Mouse (Mus musculus): ENCODE results near the gene Isca1. TPM values are rescaled to one million over a fixed set of nuclear protein-coding genes. Genes with fewer than 3 reads are reported as not detected.
A peak's percentile ranks its signal among the peaks of the same experiment; 100 is the strongest.

The Isca1 gene
- polyA plus RNA-seq, 1 experiment, result 80.3 TPM

- peaks cover 7% of the 10 kb centered on the region for H3K36me3 ChIP-seq (ENCODE audit: control insufficient read depth, insufficient read depth, low read length)
- DNase-seq, result no peak
- TF ChIP-seq POLR2A (IDR thresholded peaks at IDR 0.05; ENCODE audit: control insufficient read depth, extremely low read depth, insufficient read depth, low read length, poor library complexity) (no peak), CTCF (IDR thresholded peaks at IDR 0.05; ENCODE audit: borderline replicate concordance, control insufficient read depth, extremely low read depth, insufficient read depth, low read length, poor library complexity) (no peak)
- no peak overlapping the region for H3K27ac ChIP-seq (ENCODE audit: control insufficient read depth, insufficient read depth, low read length)
- WGBS, result 95% methylated on average over 7 of the region's 7 CpGs
- H3K4me3 ChIP-seq (ENCODE audit: control insufficient read depth, insufficient read depth, low read length), result no peak overlapping the region
- H3K27me3 ChIP-seq (ENCODE audit: control insufficient read depth, insufficient read depth, low read length), result no peaks in the 10 kb centered on the region
- H3K4me1 ChIP-seq (replicated peaks; ENCODE audit: control insufficient read depth, insufficient read depth, low read length), result no peaks in the 10 kb centered on the region
Measured at GRCm38 (mm10) chr13:59762791-59763190, 6.8 kb downstream of the Isca1 start.

GRCm38 (mm10) chr13:59756906-59757305, 12.7 kb downstream of the Isca1 start:
- 95% methylated on average over 7 of the region's 7 CpGs for WGBS
- Histone ChIP-seq H3K36me3 (ENCODE audit: control insufficient read depth, insufficient read depth, low read length) (peaks cover 15% of the 10 kb centered on the region), H3K4me3 (ENCODE audit: control insufficient read depth, insufficient read depth, low read length) (no peak overlapping the region), H3K27me3 (ENCODE audit: control insufficient read depth, insufficient read depth, low read length) (no peaks in the 10 kb centered on the region), H3K4me1 (replicated peaks; ENCODE audit: control insufficient read depth, insufficient read depth, low read length) (no peaks in the 10 kb centered on the region), H3K27ac (ENCODE audit: control insufficient read depth, insufficient read depth, low read length) (no peak overlapping the region)
- no peak for DNase-seq
- TF ChIP-seq POLR2A (IDR thresholded peaks at IDR 0.05; ENCODE audit: control insufficient read depth, extremely low read depth, insufficient read depth, low read length, poor library complexity), result no peak
- no peak for TF ChIP-seq CTCF (IDR thresholded peaks at IDR 0.05; ENCODE audit: borderline replicate concordance, control insufficient read depth, extremely low read depth, insufficient read depth, low read length, poor library complexity)

GRCm38 (mm10) chr13:59750310-59750709, 19.3 kb downstream of the Isca1 start:
- TF ChIP-seq POLR2A (IDR thresholded peaks at IDR 0.05; ENCODE audit: control insufficient read depth, extremely low read depth, insufficient read depth, low read length, poor library complexity), result no peak
- no peak overlapping the region for H3K27ac ChIP-seq (ENCODE audit: control insufficient read depth, insufficient read depth, low read length)
- no peaks in the 10 kb centered on the region for H3K27me3 ChIP-seq (ENCODE audit: control insufficient read depth, insufficient read depth, low read length)
- peaks cover 6% of the 10 kb centered on the region for H3K4me1 ChIP-seq (replicated peaks; ENCODE audit: control insufficient read depth, insufficient read depth, low read length)
- no peak overlapping the region for H3K4me3 ChIP-seq (ENCODE audit: control insufficient read depth, insufficient read depth, low read length)
- no peak for DNase-seq
- no peaks in the 10 kb centered on the region for H3K36me3 ChIP-seq (ENCODE audit: control insufficient read depth, insufficient read depth, low read length)
- WGBS, result 93% methylated on average over 12 of the region's 12 CpGs

- H3K4me3 ChIP-seq (ENCODE audit: control insufficient read depth, insufficient read depth, low read length), result no peak within 1 kb of the TSS
- H3K4me1 ChIP-seq (replicated peaks; ENCODE audit: control insufficient read depth, insufficient read depth, low read length), result peaks cover 6% of the 10 kb centered on the region
- H3K36me3 ChIP-seq (ENCODE audit: control insufficient read depth, insufficient read depth, low read length), result no peaks in the 10 kb centered on the region
- TF ChIP-seq POLR2A (IDR thresholded peaks at IDR 0.05; ENCODE audit: control insufficient read depth, extremely low read depth, insufficient read depth, low read length, poor library complexity), result no peak
- no peak for TF ChIP-seq CTCF (IDR thresholded peaks at IDR 0.05; ENCODE audit: borderline replicate concordance, control insufficient read depth, extremely low read depth, insufficient read depth, low read length, poor library complexity)
- no peak for DNase-seq
- 94% methylated on average over 9 of the region's 9 CpGs for WGBS
- H3K27me3 ChIP-seq (ENCODE audit: control insufficient read depth, insufficient read depth, low read length), result no peaks in the 10 kb centered on the region
- H3K27ac ChIP-seq (ENCODE audit: control insufficient read depth, insufficient read depth, low read length), result no peak within 1 kb of the TSS
Measured at GRCm38 (mm10) chr13:59746711-59747110, 22.9 kb downstream of the Isca1 start, which contains the start of gene 1700014D04Rik. TSS of gene 1700014D04Rik (minus strand) at chr13:59746752.

GRCm38 (mm10) chr13:59746164-59746563, 23.4 kb downstream of the Isca1 start:
- WGBS, result 95% methylated on average over 6 of the region's 6 CpGs
- TF ChIP-seq POLR2A (IDR thresholded peaks at IDR 0.05; ENCODE audit: control insufficient read depth, extremely low read depth, insufficient read depth, low read length, poor library complexity) (no peak), CTCF (IDR thresholded peaks at IDR 0.05; ENCODE audit: borderline replicate concordance, control insufficient read depth, extremely low read depth, insufficient read depth, low read length, poor library complexity) (no peak)
- peaks cover 6% of the 10 kb centered on the region for H3K4me1 ChIP-seq (replicated peaks; ENCODE audit: control insufficient read depth, insufficient read depth, low read length)

GRCm38 (mm10) chr13:59745462-59745861, 24.1 kb downstream of the Isca1 start:
- WGBS, result 44% methylated on average over 6 of the region's 6 CpGs
- DNase-seq, result no peak
- Histone ChIP-seq H3K36me3 (ENCODE audit: control insufficient read depth, insufficient read depth, low read length) (no peaks in the 10 kb centered on the region), H3K27me3 (ENCODE audit: control insufficient read depth, insufficient read depth, low read length) (no peaks in the 10 kb centered on the region), H3K4me3 (ENCODE audit: control insufficient read depth, insufficient read depth, low read length) (no peak overlapping the region), H3K4me1 (replicated peaks; ENCODE audit: control insufficient read depth, insufficient read depth, low read length) (peaks cover 3% of the 10 kb centered on the region; the same call in 1 of the 2 replicates), H3K27ac (ENCODE audit: control insufficient read depth, insufficient read depth, low read length) (no peak overlapping the region)
- no peak for TF ChIP-seq POLR2A (IDR thresholded peaks at IDR 0.05; ENCODE audit: control insufficient read depth, extremely low read depth, insufficient read depth, low read length, poor library complexity)

More at GRCm38 (mm10) chr13:59746164-59746563, 23.4 kb downstream of the Isca1 start:
- Histone ChIP-seq H3K36me3 (ENCODE audit: control insufficient read depth, insufficient read depth, low read length) (no peaks in the 10 kb centered on the region), H3K27ac (ENCODE audit: control insufficient read depth, insufficient read depth, low read length) (no peak overlapping the region), H3K27me3 (ENCODE audit: control insufficient read depth, insufficient read depth, low read length) (no peaks in the 10 kb centered on the region), H3K4me3 (ENCODE audit: control insufficient read depth, insufficient read depth, low read length) (no peak overlapping the region)
- DNase-seq, result no peak

GRCm38 (mm10) chr13:59741697-59742096, 27.9 kb downstream of the Isca1 start:
- peak; percentile 19 for DNase-seq
- Histone ChIP-seq H3K27ac (ENCODE audit: control insufficient read depth, insufficient read depth, low read length) (no peak overlapping the region), H3K36me3 (ENCODE audit: control insufficient read depth, insufficient read depth, low read length) (no peaks in the 10 kb centered on the region), H3K27me3 (ENCODE audit: control insufficient read depth, insufficient read depth, low read length) (no peaks in the 10 kb centered on the region), H3K4me3 (ENCODE audit: control insufficient read depth, insufficient read depth, low read length) (no peak overlapping the region), H3K4me1 (replicated peaks; ENCODE audit: control insufficient read depth, insufficient read depth, low read length) (peaks cover 3% of the 10 kb centered on the region; the same call in 1 of the 2 replicates)
- 45% methylated on average over 10 of the region's 10 CpGs for WGBS
- TF ChIP-seq POLR2A (IDR thresholded peaks at IDR 0.05; ENCODE audit: control insufficient read depth, extremely low read depth, insufficient read depth, low read length, poor library complexity) (no peak), CTCF (IDR thresholded peaks at IDR 0.05; ENCODE audit: borderline replicate concordance, control insufficient read depth, extremely low read depth, insufficient read depth, low read length, poor library complexity) (no peak)

Data from thymus, adult 2 months (tissue).